7 mouse cellular contexts compared by ENCODE assay signal in genomic region chr15:85669652-85670175, GRCm38 (mm10).
DNase-seq lines count a peak whose midpoint lies in the region; ATAC-seq and TF ChIP-seq lines count a peak whose summit lies in the region.

No protein-coding gene starts in this region.

- ATAC-seq in Patski = peak; percentile 36
- peak; percentile 53 for ATAC-seq in forebrain, embryonic 15.5 days (replicated peaks)
- ATAC-seq in lung, postnatal 0 days = peak; percentile 29

- CTCF ChIA-PET in Patski (lab: Charles Lee) = interaction anchor here (1.6 to 4.4 kb wide), 3 partner anchors 13 to 56 kb away, joined by 6 to 48 read pairs (median 6); no protein-coding TSS in a partner anchor

- WGBS in forebrain, embryonic 15.5 days = 14% methylated on average over 15 of the region's 15 CpGs
- WGBS in lung, postnatal 0 days = 9% methylated on average over 15 of the region's 15 CpGs

- H3K27ac ChIP-seq in brown adipose tissue, adult 24 weeks (replicated peaks; ENCODE audit: low read depth, low read length) = peak overlapping the region; percentile 100
- peak overlapping the region; percentile 100 for H3K27ac ChIP-seq in forebrain, embryonic 15.5 days (replicated peaks)
- H3K27ac ChIP-seq in layer of hippocampus, adult 2 months = peak overlapping the region; percentile 100
- peak overlapping the region; percentile 99 for H3K27ac ChIP-seq in lung, postnatal 0 days (ENCODE audit: low read length)

- TF ChIP-seq CTCF in Patski (IDR thresholded peaks at IDR 0.05) = no peak
- no peak for TF ChIP-seq CTCF in layer of hippocampus, adult 2 months (conservative IDR thresholded peaks at IDR 0.05)
- TF ChIP-seq CTCF in lung, postnatal 0 days (IDR thresholded peaks at IDR 0.05) = no peak

- H3K4me3 ChIP-seq in brown adipose tissue, adult 24 weeks (ENCODE audit: insufficient read depth, low read depth, low read length) = peak overlapping the region; percentile 92
- peak overlapping the region; percentile 77 for H3K4me3 ChIP-seq in forebrain, embryonic 15.5 days
- peak overlapping the region; percentile 92 for H3K4me3 ChIP-seq in layer of hippocampus, adult 2 months
- peak overlapping the region; percentile 94 for H3K4me3 ChIP-seq in lung, postnatal 0 days (ENCODE audit: low read depth, low read length)

- TF ChIP-seq EP300 in lung, postnatal 0 days (IDR thresholded peaks at IDR 0.05) = no peak

- H3K9ac ChIP-seq in forebrain, embryonic 15.5 days (replicated peaks) = peak overlapping the region; percentile 100
- H3K9ac ChIP-seq in lung, postnatal 0 days (replicated peaks; ENCODE audit: low read depth) = peak overlapping the region; percentile 89

- no peaks in the 10 kb centered on the region for H3K36me3 ChIP-seq in forebrain, embryonic 15.5 days
- no peaks in the 10 kb centered on the region for H3K36me3 ChIP-seq in lung, postnatal 0 days (ENCODE audit: insufficient read depth, low read length)

- peak overlapping the region; percentile 62 for H3K4me2 ChIP-seq in forebrain, embryonic 15.5 days (replicated peaks)
- peak overlapping the region; percentile 83 for H3K4me2 ChIP-seq in lung, postnatal 0 days (replicated peaks; ENCODE audit: low read depth, low read length)

- intact Hi-C loops in heart, postnatal 10 days (cut with DNase I) = no loop called here

- H3K9me3 ChIP-seq in forebrain, embryonic 15.5 days = no peaks in the 10 kb centered on the region
- H3K9me3 ChIP-seq in lung, postnatal 0 days (ENCODE audit: low read length) = no peaks in the 10 kb centered on the region

- DNase-seq in Patski (ENCODE audit: low read depth, low spot score) = no peak
- peak; percentile 87 to 88 for DNase-seq in heart, postnatal 10 days
- DNase-seq in layer of hippocampus, adult 2 months (ENCODE audit: low spot score in 2 of 2) = peak; percentile 74 to 83
- no peak for DNase-seq in lung, postnatal 0 days (ENCODE audit: low spot score)
- DNase-seq in right cerebral cortex, postnatal 14 days = peak; percentile 73

- in situ Hi-C loops in Patski (cut with MboI; ENCODE audit: low pct_unique_long_range_greater_than_20kb) = no loop called here

- H3K4me1 ChIP-seq in brown adipose tissue, adult 24 weeks (ENCODE audit: control insufficient read depth, insufficient read depth, insufficient read length, low read length) = peaks cover 11% of the 10 kb centered on the region
- peaks cover 51% of the 10 kb centered on the region for H3K4me1 ChIP-seq in forebrain, embryonic 15.5 days
- peaks cover 23% of the 10 kb centered on the region for H3K4me1 ChIP-seq in lung, postnatal 0 days (ENCODE audit: insufficient read depth, low read depth, low read length)

- POLR2A ChIA-PET in Patski (lab: Charles Lee) = interaction anchor here (0.8 to 16.8 kb wide), 5 partner anchors 12 to 131 kb away, joined by 3 to 300 read pairs (median 47); no protein-coding TSS in a partner anchor

- H3K27me3 ChIP-seq in Patski = no peaks in the 10 kb centered on the region
- H3K27me3 ChIP-seq in forebrain, embryonic 15.5 days = 0 out of 2 replicates have a peak, but pooled peaks cover 3% of the 10 kb centered on the region
- no peaks in the 10 kb centered on the region for H3K27me3 ChIP-seq in lung, postnatal 0 days (replicated peaks; ENCODE audit: insufficient read depth, low read length)

Comparison
In these comparisons a context has a peak if more than half of its experiments do, and no peak if none do; other contexts are left out.
1. DNase-seq: peak in heart, postnatal 10 days (2 of 2), layer of hippocampus, adult 2 months (2 of 2) and right cerebral cortex, postnatal 14 days (single experiment); none in Patski (single experiment) and lung, postnatal 0 days (single experiment).
2. Peak in every context shown above with its lines, with median percentiles within 50 percentile points of each other: ATAC-seq, H3K27ac ChIP-seq and H3K4me3 ChIP-seq.